Mouse (Mus musculus): ENCODE measurements around the gene Tmem145.

- TF ChIP-seq POLR2A (IDR thresholded peaks at IDR 0.05; ENCODE audit: low read depth, low read length) (no peak), CTCF (IDR thresholded peaks at IDR 0.05; ENCODE audit: extremely low read depth, insufficient read depth, insufficient read length, insufficient replicate concordance) (no peak)
Measured at GRCm38 (mm10) chr7:25269545-25270271, 36.2 kb upstream of the Tmem145 start.

Measured in spleen, adult 2 months (tissue).